Mouse (Mus musculus) stomach, postnatal 0 days (tissue): ENCODE measurements around the gene Unc45b.

Experiments
- CTCF ChIP-seq: IDR thresholded peaks from 2 replicates; pipeline ENCODE4 v1.5.1; 2016; ENCODE audit warnings: antibody characterized with exemption, low read depth, mild to moderate bottlenecking, moderate library complexity
- EP300 ChIP-seq: optimal IDR thresholded peaks from 2 replicates; pipeline ENCODE3; 2016; ENCODE audit warnings: antibody characterized with exemption

GRCm38 (mm10) chr11:82950736-82951481 lies 40.6 kb downstream of the Unc45b start, which contains the start of gene Slfn5:
- TF ChIP-seq CTCF (no peak), EP300 (no peak)
